ENCODE assay signal across 25 mouse cellular contexts in the genomic region with DNA sequence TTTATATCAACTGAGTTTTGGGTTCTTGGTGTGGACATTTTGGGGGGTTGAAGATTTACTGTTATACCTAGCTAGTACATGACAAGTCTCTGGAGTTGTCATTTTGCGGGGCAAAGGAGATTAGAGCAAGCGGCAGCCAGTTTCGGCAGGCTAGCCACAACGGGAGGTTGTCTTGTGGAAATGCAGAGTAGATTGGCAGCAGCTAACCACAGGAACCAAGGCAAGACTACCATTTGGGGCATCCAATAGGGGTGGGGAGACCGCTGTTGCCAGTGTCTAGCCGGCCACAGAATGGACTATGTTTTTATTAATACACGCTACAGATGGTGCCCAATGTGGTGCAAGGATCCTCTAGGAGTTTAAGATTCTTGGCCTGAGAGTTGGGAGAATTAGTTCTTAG.
"Had no signal": no experiment of that assay in that cellular context is flagged by ENCODE, and none has a peak within 500 bp of the region (broad histone marks: within the 10 kb centered on the region; RNA-seq: fewer than 3 reads in every experiment).

No protein-coding gene starts in this region.

- DNase-seq: gastrocnemius, postnatal 10 days; gastrocnemius, postnatal 25 days; heart, adult 18-20 months; heart, postnatal 10 days; heart, postnatal 4 days; kidney, adult 11 months; kidney, adult 2 months; kidney, adult 9 months; kidney, postnatal 14 days; kidney, postnatal 36 days; layer of hippocampus, adult 9-11 months; layer of hippocampus, postnatal 36 days; left cerebral cortex, postnatal 4 days; liver; liver, embryonic 13.5 days had no signal

- H3K27me3 ChIP-seq: heart, embryonic 12.5 days; hindbrain, embryonic 13.5 days; hindbrain, embryonic 15.5 days; kidney, embryonic 15.5 days; limb, embryonic 12.5 days; liver, embryonic 13.5 days; liver, embryonic 15.5 days had no signal

- ATAC-seq: hindbrain, postnatal 0 days; intestine, embryonic 16.5 days had no signal

- H3K4me1 ChIP-seq: hindbrain, embryonic 13.5 days; hindbrain, embryonic 15.5 days; liver, embryonic 13.5 days; liver, embryonic 15.5 days had no signal

- H3K9me3 ChIP-seq: hindbrain, embryonic 15.5 days; liver, embryonic 13.5 days; liver, embryonic 15.5 days had no signal

- H3K27ac ChIP-seq: heart, embryonic 10.5 days; hindbrain, embryonic 13.5 days; hindbrain, embryonic 15.5 days; hindbrain, postnatal 0 days; kidney, embryonic 15.5 days; kidney, postnatal 0 days; limb, embryonic 12.5 days; liver, embryonic 13.5 days; liver, embryonic 15.5 days had no signal

- H3K4me3 ChIP-seq: heart, embryonic 10.5 days; heart, embryonic 12.5 days; hindbrain, embryonic 13.5 days; hindbrain, embryonic 15.5 days; kidney, embryonic 15.5 days; limb, embryonic 12.5 days; liver, embryonic 13.5 days; liver, embryonic 15.5 days had no signal
